Mouse (Mus musculus) hindlimb bud, embryonic 11.5 days (tissue): Measurements from ENCODE around the gene Bbs10.

ENCODE experiments used
- DNase-seq: peaks from one replicate; pipeline ENCODE4 v3.0.0-alpha.2; 2012; ENCODE audit warnings: low read depth, low spot score; ENCODE audit errors: extremely low spot score

Gene Bbs10

GRCm38 (mm10) chr10:111318805-111319500 lies 20.5 kb downstream of the Bbs10 start:
- no peak for DNase-seq

GRCm38 (mm10) chr10:111320579-111320978 lies 22.1 kb downstream of the Bbs10 start:
- no peak for DNase-seq

- DNase-seq = no peak
These were observed 29.5 kb downstream of the Bbs10 start for GRCm38 (mm10) chr10:111327957-111328356.

GRCm38 (mm10) chr10:111329326-111329725 lies 30.8 kb downstream of the Bbs10 start:
- DNase-seq = no peak

- no peak for DNase-seq
These were observed 36.4 kb downstream of the Bbs10 start for GRCm38 (mm10) chr10:111334902-111335301.

- no peak for DNase-seq
These were observed 37.3 kb downstream of the Bbs10 start for GRCm38 (mm10) chr10:111335517-111336352.

- no peak for DNase-seq
These were observed 37.9 kb downstream of the Bbs10 start for GRCm38 (mm10) chr10:111336353-111336713.

GRCm38 (mm10) chr10:111339296-111339695 lies 40.8 kb downstream of the Bbs10 start:
- DNase-seq = no peak

- DNase-seq = no peak
These were observed 43.3 kb downstream of the Bbs10 start for GRCm38 (mm10) chr10:111341761-111342160.

- no peak for DNase-seq
These were observed 45.1 kb downstream of the Bbs10 start for GRCm38 (mm10) chr10:111343555-111343954.

GRCm38 (mm10) chr10:111348263-111348662 lies 49.8 kb downstream of the Bbs10 start:
- no peak for DNase-seq
